Mouse (Mus musculus): ENCODE results near the gene Mrpl23. TPM values are rescaled to one million over a fixed set of nuclear protein-coding genes. Genes with fewer than 3 reads are reported as not detected.
A peak's percentile ranks its signal among the peaks of the same experiment; 100 is the strongest.

Mrpl23 gene
- polyA plus RNA-seq, 1 experiment from 2014 or later: 20.7 TPM

GRCm38 (mm10) chr7:142520331-142520730, 12.2 kb upstream of the Mrpl23 start:
- no peak for DNase-seq (ENCODE audit: low spot score)

GRCm38 (mm10) chr7:142522352-142522751, 10.1 kb upstream of the Mrpl23 start:
- no peak for DNase-seq (ENCODE audit: low spot score)

DNA sequence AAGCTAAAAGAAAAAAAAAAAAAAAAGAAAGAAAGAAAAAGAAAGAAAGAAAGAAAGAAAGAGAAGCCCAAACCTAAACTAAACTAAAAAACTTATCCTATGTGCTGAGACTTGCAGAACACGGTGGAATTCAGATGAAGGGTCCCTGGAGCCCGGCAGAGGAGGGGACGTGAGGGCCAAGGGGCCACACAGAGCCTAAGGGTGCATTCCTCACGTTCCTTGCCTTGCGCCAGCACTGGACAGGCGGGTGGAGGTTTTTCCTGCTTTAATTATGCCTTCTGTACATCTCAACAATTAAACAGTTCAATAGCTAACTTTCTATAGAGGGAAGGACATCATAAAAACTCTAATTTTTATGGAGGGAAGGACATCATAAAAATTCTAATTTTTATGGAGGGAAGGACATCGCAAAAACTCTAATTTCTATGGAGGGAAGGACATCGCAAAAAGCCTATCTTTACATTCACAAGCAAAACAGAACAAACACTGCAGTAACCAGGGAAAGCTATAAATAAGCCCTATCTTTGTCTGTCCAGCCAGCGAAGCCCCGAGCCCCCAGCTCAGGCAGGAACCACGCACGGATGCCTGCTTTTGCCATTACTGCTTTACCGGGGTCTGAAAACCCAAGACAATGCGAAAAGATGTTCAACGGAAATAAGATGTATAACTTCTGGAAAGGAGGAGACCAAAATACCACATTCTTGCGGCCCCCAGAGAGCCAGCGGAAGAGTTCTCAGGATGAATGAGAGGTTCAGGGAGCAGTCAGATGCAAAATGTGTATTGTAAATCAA, 9.1 kb upstream of the Mrpl23 start:
- no peak for DNase-seq (ENCODE audit: low spot score)

DNA sequence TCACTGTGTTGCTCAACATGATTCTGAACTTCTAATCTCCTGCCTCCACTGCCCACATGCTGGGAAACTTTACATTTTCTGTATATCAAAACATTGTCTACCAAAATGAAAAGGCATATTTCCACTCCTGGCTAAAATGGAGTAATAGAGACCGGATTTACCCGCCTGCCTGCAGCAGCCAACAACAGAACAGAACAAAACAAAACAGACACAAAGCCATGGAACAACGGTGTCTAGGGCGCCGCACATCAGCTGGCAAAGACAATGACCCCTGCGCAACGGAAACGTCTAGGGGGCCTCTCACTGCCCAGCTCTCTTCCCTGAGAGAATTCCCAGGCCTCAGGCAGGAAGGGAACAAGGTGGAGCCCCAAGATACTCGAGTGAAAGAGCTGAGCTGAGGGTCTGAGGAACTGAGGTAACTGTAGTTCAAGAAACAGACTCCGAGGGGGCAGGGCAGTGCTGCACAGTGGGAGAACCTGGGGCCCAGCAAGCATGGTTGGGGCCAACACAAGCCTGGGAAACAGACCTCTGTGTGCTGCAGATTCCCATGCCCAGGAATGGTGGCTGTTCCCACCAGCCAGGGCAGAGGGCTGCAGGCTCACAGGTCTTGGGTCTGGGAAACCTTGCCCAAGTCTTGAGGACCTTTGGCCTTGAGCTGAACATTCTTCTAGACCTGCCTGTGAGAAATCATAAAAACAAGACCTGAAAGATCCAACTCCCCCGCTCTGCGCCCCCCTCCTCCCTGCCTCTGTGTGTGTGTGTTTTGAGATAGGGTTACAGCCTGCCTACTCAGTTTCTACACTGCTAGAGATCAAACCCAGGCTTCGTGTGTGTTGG, 6.9 kb upstream of the Mrpl23 start:
- no peak for DNase-seq (ENCODE audit: low spot score)

- no peak for DNase-seq (ENCODE audit: low spot score)
Measured at GRCm38 (mm10) chr7:142529350-142529749, 3.1 kb upstream of the Mrpl23 start.

GRCm38 (mm10) chr7:142531973-142532521, 439 bp upstream of the Mrpl23 start:
- DNase-seq (ENCODE audit: low spot score): no peak

DNA sequence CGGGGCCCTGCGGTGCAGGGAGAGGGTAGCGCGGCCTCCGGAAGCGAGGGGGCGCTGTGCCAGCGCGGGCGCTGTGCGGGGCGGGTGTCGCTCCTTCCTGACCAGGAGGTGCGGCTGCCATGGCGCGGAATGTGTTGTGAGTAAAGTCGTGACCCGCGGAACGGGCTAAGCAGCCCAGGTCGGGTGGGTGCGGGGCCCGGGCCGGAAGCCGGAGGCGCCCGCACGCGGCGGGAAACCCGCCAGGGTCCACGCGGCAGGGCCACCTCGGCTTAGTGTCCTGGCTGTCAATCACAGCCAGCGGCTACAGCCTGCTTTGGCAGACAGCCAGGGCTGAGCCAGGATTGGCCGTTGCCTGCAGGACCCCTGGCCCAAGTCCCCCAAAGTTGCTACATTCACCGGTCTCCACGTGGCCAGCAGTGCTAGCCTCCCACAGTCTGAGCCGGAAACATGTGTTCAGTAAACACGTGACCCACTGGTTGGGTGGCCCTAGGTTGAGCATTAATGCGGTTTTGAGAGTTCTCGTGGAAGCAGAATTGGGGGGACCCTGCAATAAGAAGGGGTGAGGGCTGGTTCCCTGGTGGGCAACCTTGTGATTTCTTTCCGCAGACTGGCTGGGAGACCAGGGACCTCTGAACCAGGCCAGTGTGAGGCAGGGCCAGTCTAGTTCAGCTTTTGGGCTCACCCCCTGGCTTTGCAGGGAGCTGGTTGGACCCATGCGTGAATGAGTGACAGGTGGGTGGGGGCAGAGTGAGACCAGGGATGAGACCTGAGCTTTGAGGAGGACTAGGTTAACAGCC, 771 bp downstream of the Mrpl23 start:
- DNase-seq (ENCODE audit: low spot score): peak; percentile 90

DNA sequence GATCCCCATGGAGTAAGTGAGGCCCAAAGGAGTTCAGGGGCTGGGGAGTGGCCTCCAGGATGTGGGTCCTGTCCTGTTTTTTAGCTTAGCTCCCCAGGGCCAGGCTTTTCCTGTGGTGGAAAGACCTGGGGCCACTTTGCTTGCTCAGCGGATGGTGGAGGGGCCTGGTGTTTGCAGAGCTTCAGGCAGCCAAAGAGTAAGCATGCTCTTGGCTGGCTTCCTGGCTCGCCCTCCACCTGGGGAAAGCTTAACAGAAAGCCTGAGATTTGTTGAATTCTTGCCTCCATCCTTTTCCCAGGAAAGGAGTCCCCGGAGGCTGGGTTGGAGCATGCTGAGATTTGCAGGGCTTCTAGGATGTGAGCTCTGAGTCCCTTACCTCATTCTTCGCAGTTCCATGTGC, 2.6 kb downstream of the Mrpl23 start:
- DNase-seq (ENCODE audit: low spot score): no peak

DNA sequence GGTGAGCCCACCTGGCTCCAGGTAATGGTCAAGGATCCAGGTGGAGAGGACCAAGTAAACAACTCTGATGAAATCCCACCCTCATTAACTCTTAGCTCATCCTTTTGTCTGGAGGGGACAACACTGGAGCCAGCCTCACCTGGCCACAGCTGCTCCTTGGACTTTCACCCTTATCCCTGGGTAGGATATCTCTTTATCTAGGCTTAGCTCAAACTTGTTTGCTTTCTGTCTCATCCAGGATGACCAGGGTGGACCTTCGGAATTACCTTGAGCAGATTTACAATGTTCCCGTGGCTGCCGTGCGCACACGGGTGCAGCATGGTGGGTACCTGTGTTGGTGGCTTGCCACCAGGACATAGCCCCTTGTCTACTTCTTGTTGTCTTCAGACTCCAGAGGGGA, 3.3 kb downstream of the Mrpl23 start:
- DNase-seq (ENCODE audit: low spot score): no peak

DNA sequence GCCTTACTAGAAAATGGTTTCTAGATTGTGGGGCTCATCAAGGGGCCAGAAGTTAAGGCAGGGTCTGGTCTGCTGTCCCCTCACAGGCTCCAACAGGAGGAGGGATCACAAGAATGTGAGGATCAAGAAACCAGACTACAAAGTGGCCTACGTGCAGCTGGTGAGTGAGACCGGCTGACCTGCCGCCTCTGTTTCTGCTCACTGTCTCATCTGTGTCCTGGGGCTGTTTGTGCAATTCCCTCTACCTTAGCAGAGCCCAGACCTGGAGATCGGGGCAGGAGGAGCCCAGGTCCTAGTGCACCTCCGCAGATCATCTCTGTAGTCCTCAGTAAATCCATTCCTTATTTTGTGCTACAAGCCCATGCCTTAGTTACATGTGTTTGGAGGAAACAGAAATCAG, 4.7 kb downstream of the Mrpl23 start:
- no peak for DNase-seq (ENCODE audit: low spot score)

- DNase-seq (ENCODE audit: low spot score): peak; percentile 81
Measured at GRCm38 (mm10) chr7:142537879-142538278, 5.4 kb downstream of the Mrpl23 start.

DNA sequence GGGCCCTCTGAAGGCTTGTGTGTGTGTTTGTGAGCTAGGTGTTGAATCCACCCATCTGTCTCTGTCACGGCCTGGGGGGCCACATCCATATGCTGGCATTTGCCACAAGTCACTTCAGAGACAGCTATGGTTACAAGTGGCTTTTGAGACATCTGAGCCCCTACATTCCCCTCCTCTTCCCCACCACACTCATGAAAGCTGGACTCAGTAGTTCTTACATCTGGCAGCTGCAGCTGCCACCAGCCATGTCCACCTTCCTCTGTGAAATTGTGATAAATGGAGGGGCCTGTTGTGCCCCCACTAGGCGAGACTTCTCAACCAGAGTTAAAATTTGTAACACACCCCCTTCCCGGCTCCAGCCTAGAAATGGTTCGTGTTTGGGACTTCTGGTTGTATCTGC, 5.8 kb downstream of the Mrpl23 start:
- no peak for DNase-seq (ENCODE audit: low spot score)

GRCm38 (mm10) chr7:142538766-142539165, 6.3 kb downstream of the Mrpl23 start:
- no peak for DNase-seq (ENCODE audit: low spot score)

GRCm38 (mm10) chr7:142539828-142540227, 7.3 kb downstream of the Mrpl23 start:
- no peak for DNase-seq (ENCODE audit: low spot score)

GRCm38 (mm10) chr7:142542771-142543303, 10.4 kb downstream of the Mrpl23 start:
- DNase-seq (ENCODE audit: low spot score): no peak

GRCm38 (mm10) chr7:142545967-142546366, 13.5 kb downstream of the Mrpl23 start:
- no peak for DNase-seq (ENCODE audit: low spot score)

- DNase-seq (ENCODE audit: low spot score): no peak
Measured at GRCm38 (mm10) chr7:142547874-142548273, 15.4 kb downstream of the Mrpl23 start.

- no peak for DNase-seq (ENCODE audit: low spot score)
Measured at GRCm38 (mm10) chr7:142548706-142549105, 16.2 kb downstream of the Mrpl23 start.

DNA sequence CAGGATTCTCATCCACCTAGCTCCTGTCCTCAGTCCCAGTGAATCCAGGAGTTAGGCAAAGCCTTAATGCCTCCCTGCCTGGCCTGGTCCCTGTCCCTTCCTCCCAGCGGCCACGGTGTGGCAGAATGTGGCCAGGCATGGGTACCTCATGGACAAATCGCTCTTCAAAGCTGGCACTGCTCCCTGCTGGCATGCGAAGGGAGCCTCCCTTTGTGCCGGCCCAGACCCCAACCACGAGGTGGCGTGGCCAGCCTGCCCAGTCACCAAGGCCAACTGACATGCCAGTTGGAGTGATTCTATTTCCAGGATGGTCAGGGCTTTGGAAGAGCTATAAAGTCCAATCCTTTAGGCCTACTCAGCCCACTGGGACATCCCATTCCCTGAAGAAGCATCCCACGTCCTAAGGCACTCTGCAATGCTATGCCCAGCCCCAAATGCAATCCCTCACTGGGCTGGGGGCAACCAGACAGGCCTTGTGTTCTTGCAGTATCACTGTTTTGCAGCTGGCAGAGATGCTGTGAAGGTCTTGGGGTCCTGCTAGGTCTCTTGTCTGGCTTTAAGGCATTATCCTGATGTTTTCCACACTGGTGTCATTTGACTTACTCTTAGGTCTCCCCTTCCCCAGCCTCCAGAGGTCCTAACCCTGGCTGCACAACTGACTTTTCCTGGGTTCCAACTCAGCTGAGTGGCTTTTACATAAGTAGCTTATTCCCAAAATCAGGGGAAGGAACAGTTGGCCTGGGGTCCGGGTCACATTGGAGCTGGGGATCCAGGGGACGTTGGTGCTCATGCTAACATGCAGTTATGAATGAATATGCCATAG, 17.7 kb downstream of the Mrpl23 start:
- no peak for DNase-seq (ENCODE audit: low spot score)

DNA sequence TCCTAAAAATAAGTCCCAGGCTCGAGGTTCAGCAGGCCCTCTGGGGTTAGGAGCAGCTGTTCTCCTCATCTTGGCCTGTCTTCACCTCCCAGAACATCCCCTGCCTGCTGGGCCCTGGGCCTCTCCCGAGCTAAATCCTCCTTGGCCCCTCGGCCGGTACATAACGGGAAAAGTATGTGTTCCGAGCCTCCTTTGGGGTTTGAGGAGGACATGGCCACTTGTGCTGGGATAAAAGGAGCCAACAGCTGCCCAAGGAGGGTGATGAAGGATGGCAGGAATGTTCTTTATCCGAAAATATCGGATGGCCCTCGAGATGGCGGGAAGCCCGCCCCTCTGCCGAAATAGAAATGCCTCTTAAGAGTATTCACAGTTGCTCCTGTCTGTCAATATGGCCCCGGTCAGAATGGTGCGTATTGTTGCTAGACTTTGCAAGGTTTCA, 18.5 kb downstream of the Mrpl23 start:
- DNase-seq (ENCODE audit: low spot score): no peak
